Mouse (Mus musculus) limb, embryonic 14.5 days (tissue): ENCODE measurements at regions not wholly inside any gene's neighbourhood (a gene's known extent, or its start where the extent isn't known, plus 50 kb on each side); places are given as distances from the start of the nearest gene placed in this dataset.

Experiments
- ATAC-seq: fragments of 200-750 bp; cut with Nextera tagmentation; 2 replicates; pipeline ENCODE4 v1.8.0; 2017; ENCODE audit warnings: low read depth, moderate number of reproducible peaks, moderate TSS enrichment; ENCODE audit not compliant: low FRiP score
- DNase-seq: peaks from one replicate; pipeline ENCODE4 v3.0.0-alpha.2; 2015; ENCODE audit warnings: low spot score
- H3K27ac ChIP-seq: fragments of 300-500 bp; sonication (generic); replicated peaks from 2 replicates; pipeline ENCODE4 v1.5.1; 2014; ENCODE audit warnings: low read depth, mild to moderate bottlenecking, low read length, moderate library complexity, mixed read lengths
- H3K27me3 ChIP-seq: fragments of 300-500 bp; sonication (generic); 2 replicates; pipeline ENCODE4 v1.6.1; 2014; ENCODE audit warnings: low read length, mixed read lengths; ENCODE audit not compliant: control insufficient read depth, insufficient read depth
- H3K36me3 ChIP-seq: fragments of 300-500 bp; sonication (generic); 2 replicates; pipeline ENCODE4 v1.6.1; 2014; ENCODE audit warnings: mild to moderate bottlenecking, low read length, moderate library complexity, mixed read lengths; ENCODE audit not compliant: control insufficient read depth, insufficient read depth
- H3K4me1 ChIP-seq: fragments of 300-500 bp; sonication (generic); 2 replicates; pipeline ENCODE4 v1.6.1; 2014; ENCODE audit warnings: antibody characterized with exemption, low read length, mixed read lengths; ENCODE audit not compliant: control insufficient read depth, insufficient read depth
- H3K4me2 ChIP-seq: fragments of 300-500 bp; sonication (generic); replicated peaks from 2 replicates; pipeline ENCODE4 v1.6.1; 2014; ENCODE audit warnings: low read depth, mild to moderate bottlenecking, low read length, moderate library complexity; ENCODE audit not compliant: severe bottlenecking
- H3K4me3 ChIP-seq: fragments of 300-500 bp; sonication (generic); replicated peaks from 2 replicates; pipeline ENCODE4 v1.5.1; 2014; ENCODE audit warnings: low read length
- H3K9ac ChIP-seq: fragments of 300-500 bp; sonication (generic); 2 replicates; pipeline ENCODE4 v1.6.1; 2014; ENCODE audit warnings: mild to moderate bottlenecking, low read depth, low read length, moderate library complexity; ENCODE audit not compliant: severe bottlenecking
- H3K9me3 ChIP-seq: fragments of 300-500 bp; sonication (generic); 2 replicates; pipeline ENCODE4 v1.6.1; 2016; ENCODE audit warnings: low read length; ENCODE audit not compliant: control insufficient read depth
- POLR2A ChIP-seq: fragments of 200-500 bp; IDR thresholded peaks from 2 replicates; pipeline ENCODE4 v1.8.0; 2012; ENCODE audit warnings: inconsistent platforms, mild to moderate bottlenecking, moderate library complexity, borderline replicate concordance; ENCODE audit not compliant: insufficient read depth, insufficient read length; ENCODE audit errors: extremely low read depth
- WGBS: fragments of 180-500 bp; shearing (Covaris S2); extraction: QIAGEN DNeasy Blood & Tissue Kit; methylation state at CpG from one replicate; pipeline ENCODE4 v1.1.7; 2014; 5-methylcytosine and 5-hydroxymethylcytosine counted together

GRCm38 (mm10) chr19:14191820-14192219 is 278.5 kb downstream of the Olfr1505 start:
- no peaks in the 10 kb centered on the region for H3K4me1 ChIP-seq
- H3K9me3 ChIP-seq, result no peaks in the 10 kb centered on the region
- H3K36me3 ChIP-seq, result no peaks in the 10 kb centered on the region
- DNase-seq (no peak), ATAC-seq (no peak)
- H3K4me3 ChIP-seq, result no peak overlapping the region
- no peak overlapping the region for H3K9ac ChIP-seq
- TF ChIP-seq POLR2A, result no peak
- WGBS, result 85% methylated on average over 3 of the region's 3 CpGs
- no peaks in the 10 kb centered on the region for H3K27me3 ChIP-seq
- no peak overlapping the region for H3K4me2 ChIP-seq
- no peak overlapping the region for H3K27ac ChIP-seq

- Histone ChIP-seq H3K9me3 (no peaks in the 10 kb centered on the region), H3K36me3 (no peaks in the 10 kb centered on the region), H3K9ac (no peak overlapping the region), H3K27me3 (no peaks in the 10 kb centered on the region), H3K4me1 (no peaks in the 10 kb centered on the region), H3K4me2 (no peak overlapping the region), H3K27ac (no peak overlapping the region), H3K4me3 (no peak overlapping the region)
- ATAC-seq, result no peak
- WGBS, result 81% methylated on average over 3 of the region's 3 CpGs
- no peak for DNase-seq
- TF ChIP-seq POLR2A, result no peak
These were observed 284.5 kb downstream of the Olfr1505 start for GRCm38 (mm10) chr19:14197864-14198263.

- H3K4me3 ChIP-seq, result no peak overlapping the region
- H3K4me1 ChIP-seq, result no peaks in the 10 kb centered on the region
- no peaks in the 10 kb centered on the region for H3K9me3 ChIP-seq
- H3K4me2 ChIP-seq, result no peak overlapping the region
- ATAC-seq, result peak; percentile 12; the same call in 1 of the 2 replicates
- WGBS, result 70% methylated on average over 4 of the region's 4 CpGs
- no peaks in the 10 kb centered on the region for H3K27me3 ChIP-seq
- no peaks in the 10 kb centered on the region for H3K36me3 ChIP-seq
- H3K27ac ChIP-seq, result no peak overlapping the region
- no peak for TF ChIP-seq POLR2A
- H3K9ac ChIP-seq, result no peak overlapping the region
- DNase-seq, result peak; percentile 41
These were observed 307.2 kb downstream of the Olfr1505 start for GRCm38 (mm10) chr19:14220507-14220909.

DNA sequence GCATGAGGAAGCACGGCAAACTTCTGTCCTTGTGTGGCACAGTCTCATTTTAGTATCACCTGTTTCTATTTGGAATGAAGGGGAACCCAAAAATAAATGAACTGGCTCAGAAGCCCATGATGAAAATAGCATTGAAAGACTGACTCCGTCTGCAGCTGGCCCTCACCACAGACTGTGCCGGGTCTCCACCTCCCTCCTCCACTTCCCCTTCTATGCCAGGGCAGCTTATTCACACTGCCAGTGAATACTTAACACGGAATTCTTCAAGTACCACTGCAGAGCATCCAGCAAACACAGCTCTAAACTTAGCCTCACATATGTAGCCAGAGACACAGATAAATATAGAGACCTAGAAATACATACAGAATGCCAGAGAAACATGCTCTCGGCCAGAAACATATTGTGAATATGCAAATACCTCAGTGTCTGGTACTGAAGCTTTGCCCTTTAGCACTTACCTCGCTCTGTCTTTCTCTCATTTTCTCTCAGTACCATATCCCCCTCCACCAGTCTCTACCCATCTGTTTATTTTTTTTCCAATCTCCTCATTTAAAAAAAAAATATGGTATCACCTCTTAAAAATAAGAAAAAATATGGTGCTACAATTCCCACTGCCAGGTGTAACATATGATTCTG is 311.8 kb downstream of the Olfr1505 start:
- ATAC-seq, result peak; percentile 63; the same call in 1 of the 2 replicates
- no peak for TF ChIP-seq POLR2A
- no peak overlapping the region for H3K4me3 ChIP-seq
- H3K4me2 ChIP-seq, result no peak overlapping the region
- WGBS, result 48% methylated on average over 6 of the region's 6 CpGs
- no peak overlapping the region for H3K9ac ChIP-seq
- no peak overlapping the region for H3K27ac ChIP-seq
- no peak for DNase-seq
- no peaks in the 10 kb centered on the region for H3K27me3 ChIP-seq
- no peaks in the 10 kb centered on the region for H3K4me1 ChIP-seq
- no peaks in the 10 kb centered on the region for H3K9me3 ChIP-seq
- no peaks in the 10 kb centered on the region for H3K36me3 ChIP-seq

DNA sequence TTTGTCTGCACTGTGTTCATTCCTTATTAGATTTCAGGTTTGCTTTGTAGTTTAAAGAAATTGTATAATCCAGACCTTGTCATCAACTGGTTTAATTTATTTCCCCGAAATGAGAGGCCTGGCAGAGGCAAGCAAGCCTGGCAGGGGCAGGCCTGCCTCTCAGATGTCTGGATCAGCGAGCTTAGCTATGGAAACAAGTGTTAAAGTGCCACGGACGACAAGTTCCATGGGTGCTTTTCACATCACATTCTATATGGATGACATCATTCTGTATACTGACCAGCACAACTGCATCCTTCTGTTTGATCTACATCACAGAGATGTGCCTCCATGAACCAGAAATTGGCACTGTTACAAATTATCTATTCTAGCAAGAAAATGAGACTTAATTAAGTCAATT is 312.5 kb downstream of the Olfr1505 start:
- DNase-seq (no peak), ATAC-seq (no peak)
- TF ChIP-seq POLR2A, result no peak
- H3K36me3 ChIP-seq, result no peaks in the 10 kb centered on the region
- no peak overlapping the region for H3K4me3 ChIP-seq
- H3K27ac ChIP-seq, result no peak overlapping the region
- H3K9me3 ChIP-seq, result no peaks in the 10 kb centered on the region
- no peak overlapping the region for H3K4me2 ChIP-seq
- 23% methylated on average over 4 of the region's 4 CpGs for WGBS
- no peaks in the 10 kb centered on the region for H3K4me1 ChIP-seq
- H3K27me3 ChIP-seq, result no peaks in the 10 kb centered on the region
- no peak overlapping the region for H3K9ac ChIP-seq

- ATAC-seq (no peak), DNase-seq (no peak)
- Histone ChIP-seq H3K4me2 (no peak overlapping the region), H3K9me3 (no peaks in the 10 kb centered on the region), H3K27me3 (no peaks in the 10 kb centered on the region), H3K9ac (no peak overlapping the region), H3K27ac (no peak overlapping the region), H3K4me3 (no peak overlapping the region), H3K36me3 (no peaks in the 10 kb centered on the region), H3K4me1 (no peaks in the 10 kb centered on the region)
- TF ChIP-seq POLR2A, result no peak
These were observed 313.2 kb downstream of the Olfr1505 start for GRCm38 (mm10) chr19:14226521-14226920.
